Mouse (Mus musculus) heart, adult 2 months (tissue): Measurements from ENCODE around the gene Cpeb3.

ENCODE experiments used
- CTCF ChIP-seq: fragments of 200-600 bp; IDR thresholded peaks from 2 replicates; pipeline ENCODE4 v1.8.1; 2022; ENCODE audit warnings: antibody characterized with exemption, mild to moderate bottlenecking, moderate library complexity
- EP300 ChIP-seq: fragments of 200-500 bp; IDR thresholded peaks from 2 replicates; pipeline ENCODE4 v1.6.1; 2011; ENCODE audit warnings: low read depth, low read length, control low read depth; ENCODE audit not compliant: insufficient read depth
- POLR2A ChIP-seq: fragments of 200-500 bp; IDR thresholded peaks from 2 replicates; pipeline ENCODE4 v1.6.1; 2011; ENCODE audit warnings: mild to moderate bottlenecking, low read depth, low read length, control low read depth; ENCODE audit not compliant: insufficient read depth

DNA sequence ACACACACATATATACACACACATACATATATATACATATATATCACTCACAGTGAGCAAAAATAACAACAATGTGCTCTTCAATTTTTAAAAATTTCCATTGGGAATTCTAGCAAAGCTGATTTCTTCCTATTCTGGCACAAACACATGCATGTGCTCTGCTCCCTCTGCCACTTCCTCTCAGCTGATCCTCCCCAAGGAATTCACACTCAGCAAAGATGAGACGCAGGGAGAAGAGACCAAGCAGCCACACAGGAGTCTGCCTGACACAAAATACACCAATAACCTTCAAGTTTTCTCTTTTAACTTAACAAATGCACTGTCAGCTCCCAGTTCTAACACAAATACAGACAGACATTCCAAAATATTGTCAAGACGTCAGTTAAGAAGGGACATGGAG lies 89.1 kb downstream of the Cpeb3 start:
- no peak for TF ChIP-seq EP300
- TF ChIP-seq CTCF, result no peak
- TF ChIP-seq POLR2A, result no peak
